Mouse (Mus musculus): ENCODE data around the gene Stk32c. TPM values are rescaled to one million over a fixed set of nuclear protein-coding genes. Genes with fewer than 3 reads are reported as not detected.

Gene Stk32c
- total RNA-seq, 2 experiments from 2014 or later = not detected

GRCm38 (mm10) chr7:139078181-139078580, 134.9 kb downstream of the Stk32c start:
- ATAC-seq (replicated peaks; ENCODE audit: poor library complexity, severe bottlenecking) = no peak

DNA sequence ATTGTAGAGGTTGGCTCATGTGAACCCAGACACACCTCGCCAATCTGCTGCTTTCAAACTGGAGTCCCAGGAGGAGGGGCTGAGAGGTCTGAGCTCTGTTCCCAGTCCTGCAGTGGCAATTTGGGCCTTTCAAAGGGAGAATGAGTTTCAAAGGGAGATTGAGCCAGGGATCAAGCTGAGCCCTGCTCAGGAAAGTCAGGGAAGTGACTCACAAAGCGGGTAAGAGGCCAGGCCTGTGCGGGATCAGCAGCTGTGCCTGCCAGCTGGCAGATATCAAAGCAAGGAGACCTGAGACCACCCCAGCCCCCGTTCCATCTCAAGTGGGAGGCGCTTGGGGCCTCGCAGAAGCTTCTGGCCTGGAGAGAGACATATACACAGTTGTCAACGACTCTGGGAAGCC, 135.8 kb downstream of the Stk32c start:
- no peak for ATAC-seq (replicated peaks; ENCODE audit: poor library complexity, severe bottlenecking)

- ATAC-seq (replicated peaks; ENCODE audit: poor library complexity, severe bottlenecking) = no peak
These were observed 137.9 kb downstream of the Stk32c start for GRCm38 (mm10) chr7:139075054-139075794.

DNA sequence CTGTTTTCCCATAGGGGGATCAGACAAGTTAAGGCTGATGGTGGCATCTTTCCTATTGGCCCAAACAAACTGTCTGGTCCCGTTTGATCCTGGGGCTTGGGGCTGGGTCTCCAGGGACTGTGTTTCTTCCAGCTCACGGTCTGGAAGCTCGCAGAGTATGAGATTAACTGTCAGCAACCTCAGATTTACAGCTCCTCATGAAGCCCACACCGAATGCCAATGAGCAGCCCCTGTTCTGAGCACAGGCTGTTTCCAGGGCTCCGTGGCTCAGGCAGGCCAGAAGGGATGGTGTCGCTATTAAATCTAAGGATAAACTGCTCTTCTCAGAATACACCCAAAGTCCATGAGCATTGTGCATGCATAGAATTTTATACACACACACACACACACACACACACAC, 138.9 kb downstream of the Stk32c start:
- ATAC-seq (replicated peaks; ENCODE audit: poor library complexity, severe bottlenecking) = no peak

DNA sequence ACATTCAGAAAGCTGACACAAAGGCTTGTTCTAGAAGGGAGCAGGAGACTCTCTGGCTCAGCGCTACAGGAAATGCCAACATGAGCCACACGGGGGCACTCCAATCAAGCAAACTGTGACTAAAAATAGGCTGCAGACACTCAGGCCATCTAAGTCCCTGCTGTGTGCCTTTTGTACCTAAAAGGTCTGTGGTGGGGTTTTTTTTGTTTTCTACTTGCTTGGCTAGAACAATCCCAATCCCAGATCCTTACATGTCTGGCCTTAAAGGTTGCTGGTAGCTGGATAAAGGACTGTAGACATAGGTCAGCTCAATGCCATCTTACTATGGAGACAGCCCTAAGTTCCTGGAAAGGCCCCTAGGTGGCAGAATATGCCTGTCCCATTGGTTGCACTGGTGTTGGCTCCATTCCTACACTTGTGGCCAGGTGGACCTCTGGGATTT, 144.9 kb downstream of the Stk32c start:
- peak; percentile 81 for ATAC-seq (replicated peaks; ENCODE audit: poor library complexity, severe bottlenecking)

DNA sequence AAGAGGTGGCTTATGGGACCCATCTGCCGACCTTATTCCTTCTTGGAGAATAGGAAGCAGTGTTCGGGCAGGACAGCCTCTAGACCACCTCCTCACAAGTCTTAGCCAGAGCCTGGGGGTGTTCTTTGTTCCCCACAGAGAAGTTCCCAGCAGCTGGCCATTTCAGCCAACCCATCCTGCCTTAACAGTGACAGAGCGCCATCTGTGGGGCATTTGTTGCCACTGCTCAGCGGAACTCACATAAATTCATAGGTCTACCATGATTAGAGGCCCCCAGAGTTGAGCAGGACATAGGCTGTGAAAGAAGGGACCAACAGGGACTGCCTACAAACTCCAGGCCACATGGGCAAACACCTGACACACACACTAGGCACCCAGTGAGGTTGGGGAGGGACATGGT, 149.7 kb downstream of the Stk32c start:
- peak; percentile 58 for ATAC-seq (replicated peaks; ENCODE audit: poor library complexity, severe bottlenecking)

Other genes with a start within 250 kb of the Stk32c start
- gene Dpysl4, start 127.3 kb downstream of the Stk32c start, total RNA-seq (2014; fragmentation: Nextera tagmentation) = not detected in 2 replicates
- not detected in 2 replicates for gene Dpysl4, start 127.3 kb downstream of the Stk32c start, total RNA-seq (2017)
- 7.4 TPM in 1 of 2 replicates, not detected in the other for gene Lrrc27, start 319 bp downstream of the Stk32c start, total RNA-seq (2014; fragmentation: Nextera tagmentation)
- 0.56 and 3.5 TPM in 2 replicates for gene Lrrc27, start 319 bp downstream of the Stk32c start, total RNA-seq (2017)
- gene Pwwp2b, start 35.2 kb upstream of the Stk32c start, total RNA-seq (2014; fragmentation: Nextera tagmentation) = 5.1 and 5.7 TPM in 2 replicates
- gene Pwwp2b, start 35.2 kb upstream of the Stk32c start, total RNA-seq (2017) = 1.6 and 4.4 TPM in 2 replicates
- 7.9 and 10.2 TPM in 2 replicates for gene Inpp5a, start 175.8 kb upstream of the Stk32c start, total RNA-seq (2014; fragmentation: Nextera tagmentation)
- gene Inpp5a, start 175.8 kb upstream of the Stk32c start, total RNA-seq (2017) = 5.5 and 11.6 TPM in 2 replicates

Data from granulocyte monocyte progenitor cell, adult 5-6 weeks (primary cell).